Mouse (Mus musculus) lung, postnatal 10 days (tissue): ENCODE results near the gene Olfr684.
A peak's percentile ranks its signal among the peaks of the same experiment; 100 is the strongest.

Source experiments
- DNase-seq: peaks from one replicate; pipeline ENCODE4 v3.0.0; 2021

The Olfr684 gene

DNA sequence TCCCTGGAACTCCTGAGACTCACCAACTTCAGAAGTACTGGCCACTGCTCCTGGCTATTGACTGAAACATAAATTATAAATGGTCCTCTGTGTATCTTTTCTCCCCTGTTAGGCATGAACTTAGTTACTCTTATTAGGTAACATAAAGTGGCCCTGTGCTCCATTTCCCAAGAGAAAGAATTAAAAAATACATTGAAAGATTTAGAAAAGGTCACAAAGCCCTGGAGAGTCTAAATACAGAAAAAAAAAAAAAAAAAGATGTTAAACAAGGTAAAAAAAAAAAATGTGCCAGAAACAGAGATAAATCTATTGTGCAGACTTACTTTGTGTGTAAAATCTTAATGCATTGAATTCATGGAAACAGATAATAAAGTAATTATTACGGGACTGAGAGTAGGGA lies at the start of gene Olfr684:
Olfr684 (minus strand) TSS at position 101 of the 400 bp plus-strand sequence.
- no peak for DNase-seq

GRCm38 (mm10) chr7:105207385-105207784 lies 43.9 kb upstream of the Olfr684 start, which contains the start of gene Olfr686:
Gene Olfr686 (minus strand): TSS chr7:105207485.
- no peak for DNase-seq

DNA sequence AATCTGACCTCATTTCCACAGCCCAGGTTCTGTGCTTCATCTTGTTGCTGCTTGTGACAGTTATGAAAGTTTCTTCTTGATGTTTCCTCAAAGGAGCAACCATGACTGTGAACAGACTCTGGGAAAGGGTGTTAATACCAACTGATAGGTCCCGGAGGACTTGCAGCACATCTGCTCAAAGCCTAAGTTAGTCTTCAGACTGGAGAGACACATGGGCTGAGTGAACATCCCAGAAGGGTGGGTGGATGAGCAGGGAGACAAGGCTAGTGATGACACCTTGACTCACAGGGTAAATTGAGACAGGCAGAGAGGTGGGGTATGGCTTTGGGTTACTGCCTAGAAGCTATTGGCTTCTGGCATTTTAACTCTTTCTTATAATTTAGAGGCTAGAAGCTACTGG lies 22.5 kb upstream of the Olfr684 start, which contains the start of gene Olfr685:
Olfr685 (minus strand) TSS at position 101 of the 400 bp plus-strand sequence.
- no peak for DNase-seq

DNA sequence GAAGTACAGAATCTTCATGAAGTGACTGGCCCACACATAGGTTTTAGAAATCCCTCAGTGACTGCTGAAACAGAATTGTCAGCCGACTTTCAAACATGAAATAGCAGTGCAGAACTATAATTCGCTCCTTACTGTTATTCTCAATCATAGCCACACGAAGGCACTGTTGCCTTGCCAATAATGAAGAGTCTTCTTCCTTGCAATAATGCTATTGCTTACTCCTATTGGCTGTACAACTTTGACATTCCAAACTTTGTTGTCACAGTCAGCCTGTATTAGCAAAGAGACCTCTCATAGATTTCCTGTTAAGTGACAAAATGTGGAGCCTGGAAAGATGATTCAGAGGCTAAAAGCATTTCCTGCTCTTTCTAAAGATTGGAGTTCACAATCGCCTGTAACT lies 7.3 kb upstream of the Olfr684 start:
- DNase-seq, result peak; percentile 15

- no peak for DNase-seq
These were observed 16.5 kb downstream of the Olfr684 start, which contains the start of gene Olfr683 for GRCm38 (mm10) chr7:105146912-105147311. Gene Olfr683 (minus strand): TSS chr7:105147012.

DNA sequence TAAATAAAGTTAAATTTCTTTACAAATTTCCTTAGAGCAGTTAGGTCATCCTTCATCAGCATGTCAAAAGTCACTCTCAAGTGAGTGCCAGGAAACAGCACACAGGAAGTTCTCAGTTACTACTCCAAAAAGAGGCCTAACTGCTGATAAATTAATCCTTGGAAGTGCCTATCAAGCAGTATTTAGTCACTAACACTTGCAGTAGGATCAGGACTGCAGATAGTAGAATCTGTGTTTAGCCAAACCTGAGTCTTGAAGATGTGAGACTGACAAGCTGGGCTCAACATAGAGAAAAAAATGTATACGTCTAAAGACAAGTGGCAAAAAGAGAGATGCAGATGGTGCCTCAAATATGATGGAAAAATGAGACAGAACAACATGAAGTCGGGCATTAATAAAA lies 22.2 kb downstream of the Olfr684 start:
- DNase-seq, result no peak

DNA sequence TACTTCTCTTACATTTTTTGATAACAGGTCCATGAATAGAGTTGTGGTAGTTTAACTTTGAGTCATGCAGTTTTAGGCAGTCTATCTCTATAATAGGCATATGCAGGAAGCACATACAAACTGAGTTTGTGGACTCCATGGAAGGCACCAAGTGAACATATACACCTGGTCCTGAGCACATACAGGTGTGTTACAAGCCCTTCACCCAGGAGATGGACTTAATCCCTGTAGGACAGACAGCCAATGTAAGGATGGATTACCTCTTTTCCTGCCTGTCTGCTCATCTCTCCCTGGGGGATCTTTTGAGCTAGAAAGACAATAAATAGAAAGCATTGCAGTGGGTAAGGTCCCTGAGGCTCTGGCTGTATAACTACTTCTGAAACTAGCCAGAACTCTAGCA lies 46.9 kb downstream of the Olfr684 start, which contains the start of gene Olfr681:
Olfr681 (plus strand) TSS at position 301 of the 400 bp plus-strand sequence.
- no peak for DNase-seq
